ENCODE assay signal across 9 mouse cellular contexts in the genomic region with DNA sequence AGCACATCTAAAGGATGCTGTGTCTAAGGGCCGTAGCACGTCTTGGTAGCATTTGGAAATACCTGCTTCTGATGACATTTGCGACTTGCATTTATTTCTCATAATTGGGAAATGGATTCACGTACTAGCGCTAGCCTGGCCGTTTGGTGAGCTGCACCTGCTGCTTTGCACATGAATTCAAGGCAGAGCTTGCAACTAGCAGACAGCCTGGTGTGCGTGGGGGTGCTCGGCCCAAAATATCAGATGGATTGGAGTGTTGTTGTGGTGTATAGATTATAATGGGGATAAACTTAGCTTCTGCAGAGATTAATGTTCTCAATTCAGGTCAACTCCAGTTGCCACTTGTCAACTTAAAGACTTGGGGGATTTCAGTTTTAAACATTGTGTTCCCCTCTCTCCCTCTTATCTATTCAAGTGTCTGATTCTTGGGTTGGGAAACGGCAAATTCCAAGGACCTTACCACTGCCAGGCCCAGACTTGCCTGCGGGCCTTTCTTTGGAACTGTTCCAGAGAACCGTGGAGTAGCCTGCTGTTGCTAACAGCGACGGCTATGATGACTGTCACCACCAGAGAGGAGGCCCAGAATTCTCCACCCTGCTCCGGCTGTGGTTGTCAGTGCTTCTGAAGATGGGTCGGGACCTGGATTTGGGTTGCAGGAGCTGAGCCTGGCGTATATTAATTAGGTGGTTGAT. TPM values are rescaled to one million over a fixed set of nuclear protein-coding genes. Genes with fewer than 3 reads are reported as not detected.
DNase-seq lines count a peak whose midpoint lies in the region; ATAC-seq lines count a peak whose summit lies in the region.
"Had no signal": no experiment of that assay in that cellular context is flagged by ENCODE, and none has a peak within 500 bp of the region (broad histone marks: within the 10 kb centered on the region; RNA-seq: fewer than 3 reads in every experiment).

No protein-coding gene starts in this region.

- 47% methylated on average over 16 of the region's 16 CpGs for WGBS in stomach, embryonic 14.5 days

- H3K27me3 ChIP-seq in stomach, embryonic 14.5 days (ENCODE audit: control insufficient read depth, insufficient read depth, low read length) = no peaks in the 10 kb centered on the region

- no peak overlapping the region for H3K4me2 ChIP-seq in stomach, embryonic 14.5 days (replicated peaks; ENCODE audit: low read depth, low read length)

- H3K9me3 ChIP-seq in stomach, embryonic 14.5 days (ENCODE audit: control insufficient read depth, low read depth, low read length) = no peaks in the 10 kb centered on the region

- H3K4me1 ChIP-seq in stomach, embryonic 14.5 days (ENCODE audit: control insufficient read depth, insufficient read depth, low read length) = peaks cover 24% of the 10 kb centered on the region

- no peaks in the 10 kb centered on the region for H3K36me3 ChIP-seq in stomach, embryonic 14.5 days (ENCODE audit: control insufficient read depth, insufficient read depth, low read length)

- peak; percentile 86 for DNase-seq in retina, postnatal 1 day
- DNase-seq in retina, embryonic 14.5 days (ENCODE audit: low spot score) = no peak
- DNase-seq in cerebellum, adult 9-11 months = peak; percentile 76
- DNase-seq in heart, postnatal 10 days = peak; percentile 56 to 65
- DNase-seq in left cerebral cortex, postnatal 25 days (ENCODE audit: low spot score in 2 of 2) = peak; percentile 72 to 94
- no peak for DNase-seq in c-Kit-positive CD71-positive TER-119-positive erythroid progenitor cells, embryonic 14.5 days (ENCODE audit: low spot score)
- no peak for DNase-seq in embryo, embryonic 10.5 days (ENCODE audit: low spot score)

- intact Hi-C loops in heart, postnatal 10 days (cut with DNase I) = no loop called here
- intact Hi-C loops in left cerebral cortex, postnatal 25 days (cut with DNase I) = loop anchor here (1.0 to 5.0 kb wide), 2 partner anchors 41 to 87 kb away; no protein-coding TSS in a partner anchor

- no peak overlapping the region for H3K4me3 ChIP-seq in stomach, embryonic 14.5 days (ENCODE audit: low read depth, low read length)

- peak overlapping the region; percentile 21; the same call in 1 of the 2 replicates for H3K27ac ChIP-seq in stomach, embryonic 14.5 days (ENCODE audit: low read length)
- H3K27ac ChIP-seq: kidney, postnatal 0 days had no signal

- no peak; the same call in 1 of the 2 replicates for ATAC-seq in stomach, embryonic 14.5 days (ENCODE audit: insufficient number of reproducible peaks, insufficient read depth, low FRiP score, low read depth)

- H3K9ac ChIP-seq in stomach, embryonic 14.5 days (replicated peaks; ENCODE audit: low read depth, low read length) = no peak overlapping the region

RNA-seq across cellular contexts. Expression of gene Arntl, which starts 42.0 kb away (rescaled TPM):
- 10 to 100 TPM; 11.1 to 12.2 TPM for total RNA-seq in heart, postnatal 10 days (2021)
- 10 to 100 TPM; 38.1 to 48.8 TPM for total RNA-seq in left cerebral cortex, postnatal 25 days (2021)
- polyA plus RNA-seq in stomach, embryonic 14.5 days (2014; fragmentation: Nextera tagmentation; extraction: Ambion mirVana) = 14.0 and 14.6 TPM in 2 replicates

Comparison
In these comparisons a context has a peak if more than half of its experiments do, and no peak if none do; other contexts are left out.
1. DNase-seq: peak in retina, postnatal 1 day (single experiment), cerebellum, adult 9-11 months (single experiment), heart, postnatal 10 days (2 of 2) and left cerebral cortex, postnatal 25 days (2 of 2); none in retina, embryonic 14.5 days (single experiment), c-Kit-positive CD71-positive TER-119-positive erythroid progenitor cells, embryonic 14.5 days (single experiment) and embryo, embryonic 10.5 days (single experiment).